Mouse (Mus musculus) lung, embryonic 15.5 days (tissue): ENCODE data around the gene Ell. TPM values are rescaled to one million over a fixed set of nuclear protein-coding genes. Genes with fewer than 3 reads are reported as not detected.
A peak's percentile ranks its signal among the peaks of the same experiment; 100 is the strongest.
"Not testable (repeated sequence)": the region's sequence is repeated elsewhere in the genome, so short reads cannot be mapped to it uniquely, and the experiment has no call there.

Experiments used
- ATAC-seq: fragments of 200-750 bp; cut with Nextera tagmentation; 2 replicates; pipeline ENCODE4 v1.8.0; 2017; ENCODE audit warnings: moderate number of reproducible peaks, borderline replicate concordance; ENCODE audit not compliant: low FRiP score, low TSS enrichment; ENCODE audit errors: extremely low read depth
- H3K27ac ChIP-seq: fragments of 300-500 bp; sonication (generic); 2 replicates; pipeline ENCODE4 v1.5.1; 2015; ENCODE audit warnings: moderate library complexity, mild to moderate bottlenecking, inconsistent platforms
- H3K27me3 ChIP-seq: fragments of 300-500 bp; sonication (generic); 2 replicates; pipeline ENCODE4 v1.6.1; 2015; ENCODE audit warnings: inconsistent platforms
- H3K36me3 ChIP-seq: fragments of 300-500 bp; sonication (generic); 2 replicates; pipeline ENCODE4 v1.6.1; 2015; ENCODE audit warnings: inconsistent platforms
- H3K4me1 ChIP-seq: fragments of 300-500 bp; sonication (generic); 2 replicates; pipeline ENCODE4 v1.6.1; 2015; ENCODE audit warnings: inconsistent platforms
- H3K4me2 ChIP-seq: fragments of 300-500 bp; sonication (generic); 2 replicates; pipeline ENCODE4 v1.6.1; 2015; ENCODE audit warnings: inconsistent platforms, mild to moderate bottlenecking, moderate library complexity
- H3K4me3 ChIP-seq: fragments of 300-500 bp; sonication (generic); 2 replicates; pipeline ENCODE4 v1.5.1; 2015; ENCODE audit warnings: mild to moderate bottlenecking, inconsistent platforms
- H3K9ac ChIP-seq: fragments of 300-500 bp; sonication (generic); 2 replicates; pipeline ENCODE4 v1.6.1; 2015; ENCODE audit warnings: inconsistent platforms
- H3K9me3 ChIP-seq: fragments of 300-500 bp; sonication (generic); 2 replicates; pipeline ENCODE4 v1.6.1; 2016; ENCODE audit warnings: inconsistent platforms
- WGBS: fragments of 180-500 bp; shearing (Covaris S2); methylation state at CpG from one replicate; pipeline ENCODE4 v1.1.7; 2015; 5-methylcytosine and 5-hydroxymethylcytosine counted together
- polyA plus RNA-seq: library from polyadenylated mRNA; unstranded; fragments of >200 nt; fragmentation: Nextera tagmentation; extraction: Ambion mirVana; gene quantifications from 2 replicates; pipeline ENCODE4 v1.2.1, GENCODE M21; 2015

Ell gene
- polyA plus RNA-seq, 1 experiment from 2014 or later, result 17.5 TPM

- Histone ChIP-seq H3K4me1 (no peaks in the 10 kb centered on the region; the same call in 1 of the 2 replicates), H3K36me3 (peaks cover 84% of the 10 kb centered on the region), H3K27me3 (no peaks in the 10 kb centered on the region), H3K27ac (no peak overlapping the region), H3K4me3 (no peak overlapping the region), H3K4me2 (no peak overlapping the region), H3K9ac (no peak overlapping the region), H3K9me3 (no peaks in the 10 kb centered on the region)
- 89% methylated on average over 18 of the region's 18 CpGs for WGBS
- no peak for ATAC-seq
These were observed 44.5 kb downstream of the Ell start for GRCm38 (mm10) chr8:70583476-70584387.

- H3K9me3 ChIP-seq, result no peaks in the 10 kb centered on the region
- peaks cover 87% of the 10 kb centered on the region for H3K36me3 ChIP-seq
- no peaks in the 10 kb centered on the region; the same call in 1 of the 2 replicates for H3K4me1 ChIP-seq
- no peak overlapping the region for H3K4me2 ChIP-seq
- H3K27me3 ChIP-seq, result no peaks in the 10 kb centered on the region
- no peak overlapping the region for H3K9ac ChIP-seq
- H3K27ac ChIP-seq, result no peak overlapping the region
- H3K4me3 ChIP-seq, result no peak overlapping the region
- WGBS, result 85% methylated on average over 9 of the region's 9 CpGs
- ATAC-seq, result no peak
These were observed 45.5 kb downstream of the Ell start for GRCm38 (mm10) chr8:70584606-70585257.

GRCm38 (mm10) chr8:70585258-70585652 is 46.0 kb downstream of the Ell start:
- 37% methylated on average over 7 of the region's 7 CpGs for WGBS
- H3K9me3 ChIP-seq, result no peaks in the 10 kb centered on the region
- no peaks in the 10 kb centered on the region; the same call in 1 of the 2 replicates for H3K4me1 ChIP-seq
- H3K9ac ChIP-seq, result no peak overlapping the region
- peaks cover 87% of the 10 kb centered on the region for H3K36me3 ChIP-seq
- H3K4me2 ChIP-seq, result no peak overlapping the region
- peak; percentile 61; the same call in 1 of the 2 replicates for ATAC-seq
- H3K4me3 ChIP-seq, result no peak overlapping the region
- no peak overlapping the region for H3K27ac ChIP-seq
- H3K27me3 ChIP-seq, result no peaks in the 10 kb centered on the region

DNA sequence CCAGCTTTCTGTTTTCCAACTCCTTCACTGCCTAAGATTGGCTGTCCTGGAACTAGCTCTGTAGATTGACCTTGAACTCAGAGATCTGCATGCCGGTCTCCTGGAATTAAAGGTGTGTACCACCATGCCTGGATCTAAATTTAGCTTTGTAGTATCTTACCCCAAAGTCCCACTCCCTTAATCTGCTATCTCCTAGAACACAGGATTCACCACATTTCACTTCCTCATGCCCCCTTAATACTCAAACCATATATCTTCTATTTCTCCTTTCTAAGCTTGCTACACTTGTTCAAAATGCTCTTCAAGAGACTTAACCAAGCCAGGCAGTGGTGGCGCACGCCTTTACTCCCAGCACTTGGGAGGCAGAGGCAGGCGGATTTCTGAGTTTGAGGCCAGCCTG is 48.7 kb downstream of the Ell start:
- not testable (repeated sequence) for H3K27me3 ChIP-seq, H3K4me1 ChIP-seq, H3K4me3 ChIP-seq, H3K9me3 ChIP-seq, H3K4me2 ChIP-seq, ATAC-seq, H3K9ac ChIP-seq, H3K27ac ChIP-seq
- 92% methylated on average over 4 of the region's 4 CpGs for WGBS
- H3K36me3 ChIP-seq, result peaks cover 77% of the 10 kb centered on the region

DNA sequence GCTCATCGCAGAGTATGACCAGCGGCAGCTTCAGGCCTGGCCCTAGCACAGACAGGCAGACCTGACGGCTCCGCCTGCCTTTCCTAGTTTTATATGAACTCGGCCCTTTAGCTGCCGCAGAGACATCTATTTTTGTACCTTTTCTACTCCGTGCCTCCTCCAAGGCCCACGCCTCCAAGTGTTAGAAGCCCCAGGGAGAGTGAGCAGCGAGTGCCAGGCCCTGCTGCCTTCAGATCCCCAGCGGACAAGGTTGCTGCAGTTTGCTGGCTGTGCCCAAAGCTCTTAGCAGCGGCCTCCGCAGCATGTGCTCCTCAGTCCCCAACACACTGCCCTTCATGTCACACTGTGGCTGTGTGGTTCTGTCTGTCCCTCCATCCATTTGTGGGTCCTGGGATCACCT is 52.3 kb downstream of the Ell start:
- 84% methylated on average over 12 of the region's 12 CpGs for WGBS
- Histone ChIP-seq H3K9me3 (no peaks in the 10 kb centered on the region), H3K4me3 (no peak overlapping the region), H3K4me2 (no peak overlapping the region), H3K4me1 (peaks cover 29% of the 10 kb centered on the region), H3K27ac (no peak overlapping the region), H3K36me3 (peaks cover 56% of the 10 kb centered on the region), H3K27me3 (no peaks in the 10 kb centered on the region), H3K9ac (no peak overlapping the region)
- no peak for ATAC-seq

- Histone ChIP-seq H3K27me3 (no peaks in the 10 kb centered on the region), H3K27ac (peak overlapping the region; percentile 85), H3K36me3 (peaks cover 49% of the 10 kb centered on the region), H3K4me2 (peak overlapping the region; percentile 96), H3K4me1 (peaks cover 45% of the 10 kb centered on the region), H3K9me3 (no peaks in the 10 kb centered on the region), H3K9ac (no peak overlapping the region), H3K4me3 (peak overlapping the region; percentile 72; the same call in 1 of the 2 replicates)
- WGBS, result 46% methylated on average over 8 of the region's 8 CpGs
- ATAC-seq, result no peak
These were observed 53.9 kb downstream of the Ell start for GRCm38 (mm10) chr8:70593173-70593572.

GRCm38 (mm10) chr8:70593961-70594609 is 54.8 kb downstream of the Ell start, which contains the start of gene Isyna1:
Gene Isyna1 (plus strand): TSS chr8:70594373.
- Histone ChIP-seq H3K9ac (peak within 1 kb of the TSS; percentile 63), H3K9me3 (no peaks in the 10 kb centered on the region), H3K4me2 (peak within 1 kb of the TSS; percentile 96), H3K4me1 (peaks cover 54% of the 10 kb centered on the region), H3K4me3 (peak within 1 kb of the TSS; percentile 72), H3K27ac (peak within 1 kb of the TSS; percentile 85), H3K36me3 (peaks cover 42% of the 10 kb centered on the region), H3K27me3 (no peaks in the 10 kb centered on the region)
- peak; percentile 90 for ATAC-seq
- under 1% methylated on average over 39 of the region's 40 CpGs for WGBS

GRCm38 (mm10) chr8:70594621-70595564 is 55.6 kb downstream of the Ell start:
- Histone ChIP-seq H3K9me3 (no peaks in the 10 kb centered on the region), H3K4me2 (peak overlapping the region; percentile 96), H3K4me3 (peak overlapping the region; percentile 72), H3K9ac (peak overlapping the region; percentile 63), H3K36me3 (peaks cover 34% of the 10 kb centered on the region), H3K27me3 (no peaks in the 10 kb centered on the region), H3K27ac (peak overlapping the region; percentile 85), H3K4me1 (peaks cover 62% of the 10 kb centered on the region)
- WGBS, result 8% methylated on average over 81 of the region's 82 CpGs
- ATAC-seq, result no peak

DNA sequence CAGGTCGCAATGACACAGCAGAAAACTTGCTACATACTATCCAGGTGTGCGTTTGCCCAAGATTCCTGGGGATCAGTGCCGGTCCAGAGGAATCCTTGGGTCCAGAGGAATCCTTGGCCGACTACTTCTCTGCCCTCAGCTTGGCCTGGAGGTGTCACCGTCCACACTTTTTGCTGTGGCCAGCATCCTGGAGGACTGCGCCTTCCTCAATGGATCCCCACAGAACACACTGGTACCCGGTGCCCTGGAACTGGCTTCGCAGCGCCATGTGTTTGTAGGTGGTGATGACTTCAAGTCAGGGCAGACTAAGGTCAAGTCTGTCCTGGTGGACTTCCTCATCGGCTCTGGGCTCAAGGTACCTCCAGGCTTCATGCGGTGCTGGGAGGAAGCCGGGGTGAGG is 56.6 kb downstream of the Ell start:
- Histone ChIP-seq H3K9me3 (no peaks in the 10 kb centered on the region), H3K36me3 (peaks cover 29% of the 10 kb centered on the region), H3K4me1 (peaks cover 72% of the 10 kb centered on the region), H3K9ac (no peak overlapping the region), H3K4me2 (peak overlapping the region; percentile 96), H3K4me3 (no peak overlapping the region; the same call in 1 of the 2 replicates), H3K27me3 (no peaks in the 10 kb centered on the region), H3K27ac (no peak overlapping the region)
- 87% methylated on average over 12 of the region's 12 CpGs for WGBS
- ATAC-seq, result no peak

DNA sequence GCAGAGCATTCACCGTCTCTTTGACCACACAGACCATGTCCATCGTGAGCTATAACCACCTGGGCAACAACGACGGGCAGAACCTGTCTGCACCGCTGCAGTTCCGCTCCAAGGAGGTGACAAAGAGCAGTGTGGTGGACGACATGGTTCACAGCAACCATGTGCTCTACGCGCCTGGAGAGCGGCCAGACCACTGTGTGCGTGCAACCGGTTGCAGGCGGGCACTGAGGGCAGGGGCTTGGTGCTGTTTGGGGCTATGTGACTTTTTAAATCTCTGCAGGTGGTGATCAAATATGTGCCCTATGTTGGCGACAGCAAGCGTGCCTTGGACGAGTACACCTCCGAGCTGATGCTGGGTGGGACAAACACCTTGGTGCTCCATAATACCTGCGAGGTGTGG is 57.0 kb downstream of the Ell start:
- Histone ChIP-seq H3K4me2 (no peak overlapping the region), H3K4me3 (no peak overlapping the region), H3K9ac (no peak overlapping the region), H3K27me3 (no peaks in the 10 kb centered on the region), H3K4me1 (peaks cover 76% of the 10 kb centered on the region), H3K27ac (no peak overlapping the region), H3K36me3 (peaks cover 26% of the 10 kb centered on the region), H3K9me3 (no peaks in the 10 kb centered on the region)
- no peak for ATAC-seq
- WGBS, result 94% methylated on average over 18 of the region's 18 CpGs
